Mouse (Mus musculus) midbrain, embryonic 14.5 days (tissue): Measurements from ENCODE around the gene Gm45717. TPM values are rescaled to one million over a fixed set of nuclear protein-coding genes. Genes with fewer than 3 reads are reported as not detected.

Source experiments
- polyA plus RNA-seq: library from polyadenylated mRNA; unstranded; fragments of >200 nt; fragmentation: Nextera tagmentation; extraction: Ambion mirVana; gene quantifications from 2 replicates; pipeline ENCODE4 v1.2.1, GENCODE M21; 2014

Gm45717 gene
- polyA plus RNA-seq, 1 experiment from 2014 or later: not detected

Other genes with a start within 250 kb of the Gm45717 start
- not detected in 2 replicates for gene Cyp2e1, start 192.2 kb downstream of the Gm45717 start, polyA plus RNA-seq
- gene Syce1, start 168.1 kb downstream of the Gm45717 start, polyA plus RNA-seq: 0.18 TPM in 1 of 2 replicates, not detected in the other
- gene Zfp941, start 133.8 kb downstream of the Gm45717 start, polyA plus RNA-seq: 25.4 and 34.5 TPM in 2 replicates
- gene Urah, start 120.9 kb downstream of the Gm45717 start, polyA plus RNA-seq: not detected in 2 replicates
- gene Scgb1c1, start 110.4 kb downstream of the Gm45717 start, polyA plus RNA-seq: not detected in 2 replicates
- gene Odf3, start 108.1 kb downstream of the Gm45717 start, polyA plus RNA-seq: not detected in 2 replicates
- not detected in 2 replicates for gene Gm45785, start 99.6 kb downstream of the Gm45717 start, polyA plus RNA-seq
- gene Ric8a, start 99.0 kb downstream of the Gm45717 start, polyA plus RNA-seq: 98.6 and 99.6 TPM in 2 replicates
- gene Bet1l, start 98.4 kb downstream of the Gm45717 start, polyA plus RNA-seq: 42.8 and 54.5 TPM in 2 replicates
- 186 and 214 TPM in 2 replicates for gene Psmd13, start 74.0 kb downstream of the Gm45717 start, polyA plus RNA-seq
- 33.4 and 40.0 TPM in 2 replicates for gene Sirt3, start 73.6 kb downstream of the Gm45717 start, polyA plus RNA-seq
- not detected in 2 replicates for gene Cox8b, start 55.5 kb downstream of the Gm45717 start, polyA plus RNA-seq
- 0.32 and 0.89 TPM in 2 replicates for gene Nlrp6, start 35.0 kb downstream of the Gm45717 start, polyA plus RNA-seq
- 5.0 and 7.4 TPM in 2 replicates for gene Pgghg, start 14.5 kb downstream of the Gm45717 start, polyA plus RNA-seq
- 0.29 TPM in 1 of 2 replicates, not detected in the other for gene Ifitm5, start 5.6 kb downstream of the Gm45717 start, polyA plus RNA-seq
- gene Ifitm2, start 50 bp upstream of the Gm45717 start, polyA plus RNA-seq: 131 and 176 TPM in 2 replicates
- 3.0 and 11.5 TPM in 2 replicates for gene Ifitm1, start 11.3 kb upstream of the Gm45717 start, polyA plus RNA-seq
- gene Ifitm3, start 54.8 kb upstream of the Gm45717 start, polyA plus RNA-seq: 18.8 and 66.5 TPM in 2 replicates
- gene Ifitm6, start 62.0 kb upstream of the Gm45717 start, polyA plus RNA-seq: 0.34 and 0.35 TPM in 2 replicates
- gene Gm17387, start 73.2 kb upstream of the Gm45717 start, polyA plus RNA-seq: not detected in 2 replicates
- gene B4galnt4, start 105.2 kb upstream of the Gm45717 start, polyA plus RNA-seq: 44.1 and 56.0 TPM in 2 replicates
- gene Pkp3, start 122.3 kb upstream of the Gm45717 start, polyA plus RNA-seq: not detected in 2 replicates
- 1.2 and 2.1 TPM in 2 replicates for gene Sigirr, start 144.6 kb upstream of the Gm45717 start, polyA plus RNA-seq
- gene Ano9, start 161.9 kb upstream of the Gm45717 start, polyA plus RNA-seq: 0.14 and 0.18 TPM in 2 replicates
- gene Ptdss2, start 166.4 kb upstream of the Gm45717 start, polyA plus RNA-seq: 69.4 and 77.6 TPM in 2 replicates
- 39.3 and 39.7 TPM in 2 replicates for gene Rnh1, start 216.9 kb upstream of the Gm45717 start, polyA plus RNA-seq
- 125 and 176 TPM in 2 replicates for gene Hras, start 238.1 kb upstream of the Gm45717 start, polyA plus RNA-seq
- gene Lrrc56, start 238.2 kb upstream of the Gm45717 start, polyA plus RNA-seq: 9.0 and 9.8 TPM in 2 replicates